Mouse (Mus musculus): Measurements from ENCODE around the gene Gmps. TPM values are rescaled to one million over a fixed set of nuclear protein-coding genes. Genes with fewer than 3 reads are reported as not detected.
A peak's percentile ranks its signal among the peaks of the same experiment; 100 is the strongest.

The Gmps gene
- total and polyA plus RNA-seq, 2 experiments from 2014 or later = 32.6 to 35.5 TPM

DNA sequence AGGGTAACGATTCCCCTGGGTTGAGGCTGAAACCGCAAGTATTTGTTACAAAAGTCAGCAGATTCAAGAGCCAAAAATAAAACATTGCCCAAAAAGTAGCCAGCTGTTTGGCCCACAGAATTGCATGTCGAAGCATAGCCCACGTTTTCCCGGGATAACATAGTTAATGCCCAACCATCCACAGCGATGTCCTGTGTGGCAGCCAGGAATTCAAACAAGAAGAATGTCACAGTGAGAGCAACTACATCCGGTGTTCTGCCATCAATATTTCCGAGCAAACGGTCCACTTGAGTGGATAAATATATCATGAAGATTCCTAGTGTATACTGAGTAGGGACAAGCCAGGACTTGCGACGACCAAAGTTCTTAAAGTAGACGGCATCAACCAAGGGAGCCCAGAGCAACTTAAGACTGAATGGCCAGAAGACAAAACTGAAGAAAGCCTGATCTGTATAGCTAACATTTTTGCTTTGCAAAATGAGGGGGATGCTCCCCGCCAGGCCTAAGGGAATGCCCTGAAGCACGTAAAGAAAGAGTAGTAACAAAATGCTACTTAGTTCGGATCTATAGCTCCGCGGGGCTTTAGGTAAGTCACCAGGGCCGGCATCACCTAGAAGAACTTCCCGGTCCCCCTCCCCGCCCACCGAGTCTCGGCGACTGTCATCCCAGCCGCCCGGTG lies 12.3 kb upstream of the Gmps start:
- DNase-seq (ENCODE audit: low spot score) (peak; percentile 20), ATAC-seq (no peak)
- Histone ChIP-seq H3K4me2 (ENCODE audit: low read depth, low read length) (peak overlapping the region; percentile 80), H3K4me1 (ENCODE audit: insufficient read depth, low read length) (peaks cover 17% of the 10 kb centered on the region), H3K27me3 (ENCODE audit: insufficient read depth, low read length) (peaks cover 6% of the 10 kb centered on the region; the same call in 1 of the 2 replicates), H3K9me3 (ENCODE audit: low read length) (no peaks in the 10 kb centered on the region), H3K4me3 (ENCODE audit: low read length) (peak overlapping the region; percentile 85), H3K9ac (replicated peaks; ENCODE audit: low read length) (peak overlapping the region; percentile 75), H3K36me3 (ENCODE audit: insufficient read depth, low read length) (no peaks in the 10 kb centered on the region), H3K27ac (peak overlapping the region; percentile 90)
- 5% methylated on average over 25 of the region's 25 CpGs for WGBS
- TF ChIP-seq CTCF (IDR thresholded peaks at IDR 0.05; ENCODE audit: low read depth) = no peak

GRCm38 (mm10) chr3:63964100-63964921 lies 11.6 kb upstream of the Gmps start, which contains the start of gene Slc33a1:
Slc33a1 (minus strand) TSS chr3:63964768.
- Histone ChIP-seq H3K4me2 (ENCODE audit: low read depth, low read length) (peak within 1 kb of the TSS; percentile 80), H3K9ac (replicated peaks; ENCODE audit: low read length) (peak within 1 kb of the TSS; percentile 75), H3K4me1 (ENCODE audit: insufficient read depth, low read length) (peaks cover 17% of the 10 kb centered on the region), H3K27ac (peak within 1 kb of the TSS; percentile 90), H3K9me3 (ENCODE audit: low read length) (no peaks in the 10 kb centered on the region), H3K36me3 (ENCODE audit: insufficient read depth, low read length) (no peaks in the 10 kb centered on the region), H3K4me3 (ENCODE audit: low read length) (peak within 1 kb of the TSS; percentile 85), H3K27me3 (ENCODE audit: insufficient read depth, low read length) (peaks cover 6% of the 10 kb centered on the region; the same call in 1 of the 2 replicates)
- peak; percentile 46 for TF ChIP-seq CTCF (IDR thresholded peaks at IDR 0.05; ENCODE audit: low read depth)
- DNase-seq (ENCODE audit: low spot score) (peak; percentile 100), ATAC-seq (peak; percentile 99)
- WGBS = under 1% methylated on average over 69 of the region's 69 CpGs

DNA sequence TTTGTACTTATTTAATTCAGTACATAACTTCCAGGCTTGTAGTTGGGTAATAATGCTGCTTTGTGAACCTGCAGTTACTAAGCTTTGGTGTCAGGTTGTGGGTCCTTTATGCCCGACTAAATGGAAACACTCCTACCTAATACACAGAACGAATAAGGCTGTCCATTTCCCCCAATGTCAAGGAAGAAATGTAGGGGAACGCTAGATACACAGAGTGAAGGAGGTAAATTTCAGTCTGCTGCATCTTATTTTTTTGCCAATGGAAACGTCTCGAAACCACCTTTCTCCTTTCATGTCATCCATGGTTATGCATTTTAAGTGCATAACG lies 11.0 kb upstream of the Gmps start:
- peak overlapping the region; percentile 85; the same call in 1 of the 2 replicates for H3K4me3 ChIP-seq (ENCODE audit: low read length)
- H3K9me3 ChIP-seq (ENCODE audit: low read length) = no peaks in the 10 kb centered on the region
- peak overlapping the region; percentile 80 for H3K4me2 ChIP-seq (ENCODE audit: low read depth, low read length)
- no peaks in the 10 kb centered on the region for H3K36me3 ChIP-seq (ENCODE audit: insufficient read depth, low read length)
- peaks cover 17% of the 10 kb centered on the region for H3K4me1 ChIP-seq (ENCODE audit: insufficient read depth, low read length)
- H3K9ac ChIP-seq (replicated peaks; ENCODE audit: low read length) = no peak overlapping the region
- ATAC-seq = no peak; the same call in 1 of the 2 replicates
- TF ChIP-seq CTCF (IDR thresholded peaks at IDR 0.05; ENCODE audit: low read depth) = no peak
- WGBS = 75% methylated on average over 6 of the region's 6 CpGs
- no peak for DNase-seq (ENCODE audit: low spot score)
- peaks cover 6% of the 10 kb centered on the region; the same call in 1 of the 2 replicates for H3K27me3 ChIP-seq (ENCODE audit: insufficient read depth, low read length)
- peak overlapping the region; percentile 57; the same call in 1 of the 2 replicates for H3K27ac ChIP-seq

GRCm38 (mm10) chr3:63965929-63966328 lies 10.0 kb upstream of the Gmps start:
- Histone ChIP-seq H3K4me2 (ENCODE audit: low read depth, low read length) (no peak overlapping the region), H3K9me3 (ENCODE audit: low read length) (no peaks in the 10 kb centered on the region), H3K36me3 (ENCODE audit: insufficient read depth, low read length) (no peaks in the 10 kb centered on the region), H3K27me3 (ENCODE audit: insufficient read depth, low read length) (peaks cover 6% of the 10 kb centered on the region; the same call in 1 of the 2 replicates), H3K4me1 (ENCODE audit: insufficient read depth, low read length) (peaks cover 17% of the 10 kb centered on the region), H3K27ac (no peak overlapping the region), H3K4me3 (ENCODE audit: low read length) (no peak overlapping the region), H3K9ac (replicated peaks; ENCODE audit: low read length) (no peak overlapping the region)
- DNase-seq (ENCODE audit: low spot score) = no peak
- WGBS = 72% methylated on average over 2 of the region's 2 CpGs
- no peak for TF ChIP-seq CTCF (IDR thresholded peaks at IDR 0.05; ENCODE audit: low read depth)
- ATAC-seq = no peak

GRCm38 (mm10) chr3:63977895-63978294 lies 2.0 kb downstream of the Gmps start:
- Histone ChIP-seq H3K36me3 (ENCODE audit: insufficient read depth, low read length) (no peaks in the 10 kb centered on the region), H3K4me1 (ENCODE audit: insufficient read depth, low read length) (no peaks in the 10 kb centered on the region; the same call in 1 of the 2 replicates), H3K27me3 (ENCODE audit: insufficient read depth, low read length) (no peaks in the 10 kb centered on the region), H3K4me3 (ENCODE audit: low read length) (no peak overlapping the region), H3K27ac (no peak overlapping the region), H3K4me2 (ENCODE audit: low read depth, low read length) (no peak overlapping the region), H3K9ac (replicated peaks; ENCODE audit: low read length) (no peak overlapping the region), H3K9me3 (ENCODE audit: low read length) (no peaks in the 10 kb centered on the region)
- ATAC-seq = no peak
- DNase-seq (ENCODE audit: low spot score) = no peak
- WGBS = 61% methylated on average over 4 of the region's 4 CpGs
- TF ChIP-seq CTCF (IDR thresholded peaks at IDR 0.05; ENCODE audit: low read depth) = no peak

- Histone ChIP-seq H3K4me1 (ENCODE audit: insufficient read depth, low read length) (no peaks in the 10 kb centered on the region), H3K4me3 (ENCODE audit: low read length) (no peak overlapping the region), H3K36me3 (ENCODE audit: insufficient read depth, low read length) (peaks cover 17% of the 10 kb centered on the region; the same call in 1 of the 2 replicates), H3K9me3 (ENCODE audit: low read length) (no peaks in the 10 kb centered on the region), H3K9ac (replicated peaks; ENCODE audit: low read length) (no peak overlapping the region), H3K4me2 (ENCODE audit: low read depth, low read length) (no peak overlapping the region), H3K27ac (no peak overlapping the region), H3K27me3 (ENCODE audit: insufficient read depth, low read length) (no peaks in the 10 kb centered on the region)
- DNase-seq (ENCODE audit: low spot score) (no peak), ATAC-seq (no peak)
- 91% methylated on average over 1 of the region's 1 CpGs for WGBS
- no peak for TF ChIP-seq CTCF (IDR thresholded peaks at IDR 0.05; ENCODE audit: low read depth)
Observed at GRCm38 (mm10) chr3:63986656-63987055, 10.8 kb downstream of the Gmps start.

Measured in hindbrain, postnatal 0 days (tissue).